ENCODE assay signal across 9 mouse cellular contexts in genomic region chr5:120424039-120424438, GRCm38 (mm10). TPM values are rescaled to one million over a fixed set of nuclear protein-coding genes. Genes with fewer than 3 reads are reported as not detected.
DNase-seq lines count a peak whose midpoint lies in the region; ATAC-seq and TF ChIP-seq lines count a peak whose summit lies in the region.
"Had no signal": no experiment of that assay in that cellular context is flagged by ENCODE, and none has a peak within 500 bp of the region (broad histone marks: within the 10 kb centered on the region; RNA-seq: fewer than 3 reads in every experiment).

No protein-coding gene starts in this region.

- H3K27ac ChIP-seq in ES-E14 (ENCODE audit: insufficient read depth, low read depth, low read length, poor library complexity, severe bottlenecking), result no peak overlapping the region
- no peak overlapping the region for H3K27ac ChIP-seq in embryonic facial prominence, embryonic 10.5 days (replicated peaks)
- H3K27ac ChIP-seq in liver, embryonic 11.5 days (ENCODE audit: low read depth, low read length), result no peak overlapping the region
- peak overlapping the region; percentile 82 for H3K27ac ChIP-seq in neural tube, embryonic 12.5 days
- H3K27ac ChIP-seq: embryonic facial prominence, embryonic 12.5 days had no signal

- peaks cover 96% of the 10 kb centered on the region for H3K27me3 ChIP-seq in embryonic facial prominence, embryonic 10.5 days (replicated peaks; ENCODE audit: low read depth, poor library complexity, severe bottlenecking)
- peaks cover 85% of the 10 kb centered on the region for H3K27me3 ChIP-seq in liver, embryonic 11.5 days (replicated peaks; ENCODE audit: control insufficient read depth, insufficient read depth, low read length)
- peaks cover 95% of the 10 kb centered on the region for H3K27me3 ChIP-seq in neural tube, embryonic 12.5 days (replicated peaks)

- H3K4me3 ChIP-seq in ES-E14 (ENCODE audit: insufficient read depth in 1 of 2, low read depth in 1 of 2, low read length in 2 of 2, poor library complexity in 1 of 2, severe bottlenecking in 1 of 2), result no peak overlapping the region
- H3K4me3 ChIP-seq in embryonic facial prominence, embryonic 10.5 days, result no peak overlapping the region
- H3K4me3 ChIP-seq in liver, embryonic 11.5 days (ENCODE audit: low read depth, low read length), result no peak overlapping the region
- peak overlapping the region; percentile 33 for H3K4me3 ChIP-seq in neural tube, embryonic 12.5 days
- H3K4me3 ChIP-seq: embryonic facial prominence, embryonic 12.5 days had no signal

- H3K4me2 ChIP-seq in liver, embryonic 11.5 days, result no peak overlapping the region
- peak overlapping the region; percentile 58 for H3K4me2 ChIP-seq in neural tube, embryonic 12.5 days (replicated peaks)
- H3K4me2 ChIP-seq: embryonic facial prominence, embryonic 12.5 days had no signal

- H3K9me3 ChIP-seq in ES-E14 (ENCODE audit: control insufficient read depth, insufficient read depth, low read depth, low read length), result no peaks in the 10 kb centered on the region
- H3K9me3 ChIP-seq in embryonic facial prominence, embryonic 10.5 days, result no peaks in the 10 kb centered on the region
- H3K9me3 ChIP-seq in liver, embryonic 11.5 days (ENCODE audit: control insufficient read depth, low read length), result no peaks in the 10 kb centered on the region
- no peaks in the 10 kb centered on the region for H3K9me3 ChIP-seq in neural tube, embryonic 12.5 days
- H3K9me3 ChIP-seq: embryonic facial prominence, embryonic 12.5 days had no signal

- H3K4me1 ChIP-seq in ES-E14 (ENCODE audit: control insufficient read depth in 2 of 2, insufficient read depth in 2 of 2, low read length in 2 of 2, poor library complexity in 1 of 2), result peaks cover 0 to 11% of the 10 kb centered on the region in 2 experiments; a peak in 1 of 4 replicates
- peaks cover 8% of the 10 kb centered on the region for H3K4me1 ChIP-seq in embryonic facial prominence, embryonic 10.5 days
- H3K4me1 ChIP-seq in liver, embryonic 11.5 days (replicated peaks; ENCODE audit: control insufficient read depth, insufficient read depth, low read length), result no peaks in the 10 kb centered on the region
- H3K4me1 ChIP-seq in neural tube, embryonic 12.5 days, result peaks cover 13% of the 10 kb centered on the region; the same call in 1 of the 2 replicates

- peak; percentile 75 to 85 for ATAC-seq in hematopoietic stem cell, adult 5-6 weeks (replicated peaks in 1 of 2; ENCODE audit: insufficient read depth in 1 of 2, low FRiP score in 2 of 2, low TSS enrichment in 1 of 2, low read depth in 1 of 2, poor library complexity in 2 of 2, severe bottlenecking in 2 of 2)
- no peak for ATAC-seq in liver, embryonic 11.5 days (replicated peaks; ENCODE audit: low FRiP score)
- ATAC-seq in neural tube, embryonic 12.5 days (ENCODE audit: low FRiP score, low read depth), result no peak

- WGBS in embryonic facial prominence, embryonic 10.5 days, result 1% methylated on average over 19 of the region's 19 CpGs
- under 1% methylated on average over 19 of the region's 19 CpGs for WGBS in liver, embryonic 11.5 days
- WGBS in neural tube, embryonic 12.5 days, result under 1% methylated on average over 19 of the region's 19 CpGs

- in situ Hi-C loops in ES-E14 (cut with MboI; ENCODE audit: low sequenced_read_pairs in 2 of 2, unreplicated experiment in 2 of 2), result no loop called here

- H3K9ac ChIP-seq in ES-E14 (ENCODE audit: insufficient read depth, low read depth, low read length, poor library complexity, severe bottlenecking), result no peak overlapping the region
- no peak overlapping the region for H3K9ac ChIP-seq in liver, embryonic 11.5 days (ENCODE audit: low read depth, low read length)
- H3K9ac ChIP-seq in neural tube, embryonic 12.5 days, result peak overlapping the region; percentile 68
- H3K9ac ChIP-seq: embryonic facial prominence, embryonic 12.5 days had no signal

- DNase-seq in 416B (ENCODE audit: low read depth) (peak; percentile 39), ES-E14 (ENCODE audit: low read depth, low spot score) (no peak)
- DNase-seq in embryonic facial prominence, embryonic 10.5 days (ENCODE audit: low spot score), result peak; percentile 90
- peak; percentile 76 for DNase-seq in liver, embryonic 11.5 days (ENCODE audit: low spot score)
- peak; percentile 57 to 84 for DNase-seq in urinary bladder, postnatal 4 days (ENCODE audit: low spot score in 2 of 2)
- DNase-seq in layer of hippocampus, adult 8-10 months (ENCODE audit: low spot score in 2 of 2), result no peak

- H3K36me3 ChIP-seq in ES-E14 (ENCODE audit: control insufficient read depth, insufficient read depth, low read length, poor library complexity, severe bottlenecking), result no peaks in the 10 kb centered on the region
- H3K36me3 ChIP-seq in embryonic facial prominence, embryonic 10.5 days (replicated peaks), result no peaks in the 10 kb centered on the region
- no peaks in the 10 kb centered on the region for H3K36me3 ChIP-seq in liver, embryonic 11.5 days (ENCODE audit: control insufficient read depth, insufficient read depth, low read length)
- no peaks in the 10 kb centered on the region for H3K36me3 ChIP-seq in neural tube, embryonic 12.5 days
- H3K36me3 ChIP-seq: embryonic facial prominence, embryonic 12.5 days had no signal

TF ChIP-seq in ES-E14, 5 proteins besides CTCF, POLR2A, EP300 and RAD21:
- TF ChIP-seq ZNF384 (IDR thresholded peaks at IDR 0.05; ENCODE audit: low read depth, low read length), result no peak
- no peak for TF ChIP-seq MAFK (IDR thresholded peaks at IDR 0.05; ENCODE audit: insufficient read depth, low read depth, low read length)
- TF ChIP-seq HCFC1 (IDR thresholded peaks at IDR 0.05; ENCODE audit: borderline replicate concordance, insufficient read depth, low read length), result peak; percentile 62; the same call in 1 of the 2 replicates
- no peak for TF ChIP-seq ZC3H11A (IDR thresholded peaks at IDR 0.05; ENCODE audit: borderline replicate concordance, low read depth, low read length)
- TF ChIP-seq CHD2 (IDR thresholded peaks at IDR 0.05; ENCODE audit: low read depth, low read length), result no peak

RNA-seq across cellular contexts. Expression of gene Lhx5, which starts 7.5 kb away (rescaled TPM):
- total RNA-seq in ES-E14 (2012; rRNA removed), result 0.13 and 0.16 TPM in 2 replicates
- polyA plus RNA-seq in embryonic facial prominence, embryonic 10.5 days (2016; fragmentation: Nextera tagmentation; extraction: Ambion mirVana), result 3.1 and 4.7 TPM in 2 replicates
- total RNA-seq in hematopoietic stem cell, adult 5-6 weeks (2017), result not detected in 2 replicates
- polyA plus RNA-seq in liver, embryonic 11.5 days (2014; fragmentation: Nextera tagmentation; extraction: Ambion mirVana), result 0.05 TPM in 1 of 2 replicates, not detected in the other
- 64.9 and 70.8 TPM in 2 replicates for polyA plus RNA-seq in neural tube, embryonic 12.5 days (2016; fragmentation: Nextera tagmentation; extraction: Ambion mirVana)
- total RNA-seq in layer of hippocampus, adult 8-10 months (2022), result under 1 TPM in 2 of 4 experiments, not detected in 2; 0.10 to 0.11 TPM

RNA-seq across cellular contexts. Expression of gene Sdsl, which starts 48.6 kb away (rescaled TPM):
- 0.67 TPM in 1 of 2 replicates, not detected in the other for total RNA-seq in ES-E14 (2012; rRNA removed)
- polyA plus RNA-seq in embryonic facial prominence, embryonic 10.5 days (2016; fragmentation: Nextera tagmentation; extraction: Ambion mirVana), result 6.2 and 7.1 TPM in 2 replicates
- 9.1 and 26.1 TPM in 2 replicates for total RNA-seq in hematopoietic stem cell, adult 5-6 weeks (2017)
- polyA plus RNA-seq in liver, embryonic 11.5 days (2014; fragmentation: Nextera tagmentation; extraction: Ambion mirVana), result 2.3 and 2.5 TPM in 2 replicates
- polyA plus RNA-seq in neural tube, embryonic 12.5 days (2016; fragmentation: Nextera tagmentation; extraction: Ambion mirVana), result 7.0 TPM in 2 replicates
- total RNA-seq in layer of hippocampus, adult 8-10 months (2022), result 10 to 100 TPM in 3 of 4 experiments, 1 to 10 TPM in 1; 7.5 to 11.6 (median 10.6) TPM

RNA-seq across cellular contexts. Expression of gene Sds, which starts 52.3 kb away (rescaled TPM):
- total RNA-seq in ES-E14 (2012; rRNA removed), result 0.22 TPM in 1 of 2 replicates, not detected in the other
- not detected in 2 replicates for polyA plus RNA-seq in embryonic facial prominence, embryonic 10.5 days (2016; fragmentation: Nextera tagmentation; extraction: Ambion mirVana)
- total RNA-seq in hematopoietic stem cell, adult 5-6 weeks (2017), result not detected in 2 replicates
- polyA plus RNA-seq in liver, embryonic 11.5 days (2014; fragmentation: Nextera tagmentation; extraction: Ambion mirVana), result not detected in 2 replicates
- polyA plus RNA-seq in neural tube, embryonic 12.5 days (2016; fragmentation: Nextera tagmentation; extraction: Ambion mirVana), result not detected in 2 replicates
- under 1 TPM in 2 of 4 experiments, not detected in 2; 0.82 to 0.91 TPM for total RNA-seq in layer of hippocampus, adult 8-10 months (2022)
- polyA plus RNA-seq: embryonic facial prominence, embryonic 12.5 days had no signal

Comparison
In these comparisons a context has a peak if more than half of its experiments do, and no peak if none do; other contexts are left out.
1. DNase-seq: peak in 416B (single experiment), embryonic facial prominence, embryonic 10.5 days (single experiment), liver, embryonic 11.5 days (single experiment) and urinary bladder, postnatal 4 days (2 of 2); none in ES-E14 (single experiment) and layer of hippocampus, adult 8-10 months (0 of 2).
2. ATAC-seq: peak in hematopoietic stem cell, adult 5-6 weeks (2 of 2); none in liver, embryonic 11.5 days (single experiment) and neural tube, embryonic 12.5 days (single experiment).